Comparison of ENCODE assay signal across 15 mouse cellular contexts in the genomic region with DNA sequence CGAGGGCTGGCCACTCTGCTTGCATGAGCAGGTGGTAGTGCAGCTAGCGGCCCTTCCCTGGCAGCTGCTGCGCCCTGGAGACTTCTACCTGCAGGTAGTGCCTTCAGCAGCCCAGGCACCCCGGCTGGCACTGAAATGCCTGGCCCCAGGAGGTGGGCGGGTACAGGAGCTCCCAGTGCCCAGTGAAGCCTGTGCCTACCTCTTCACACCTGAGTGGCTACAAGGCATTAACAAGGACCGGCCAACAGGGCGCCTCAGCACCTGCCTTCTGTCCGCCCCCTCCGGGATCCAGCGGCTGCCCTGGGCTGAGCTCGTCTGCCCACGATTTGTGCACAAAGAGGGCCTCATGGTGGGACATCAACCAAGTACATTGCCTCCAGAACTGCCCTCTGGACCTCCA. TPM values are rescaled to one million over a fixed set of nuclear protein-coding genes. Genes with fewer than 3 reads are reported as not detected.
DNase-seq lines count a peak whose midpoint lies in the region; ATAC-seq and TF ChIP-seq lines count a peak whose summit lies in the region.
"Had no signal": no experiment of that assay in that cellular context is flagged by ENCODE, and none has a peak within 500 bp of the region (broad histone marks: within the 10 kb centered on the region; RNA-seq: fewer than 3 reads in every experiment).

No protein-coding gene starts in this region.

- DNase-seq in midbrain, embryonic 11.5 days (ENCODE audit: low spot score, missing footprints), result no peak
- DNase-seq in R1 (ENCODE audit: low read depth, low spot score), result peak; percentile 3
- DNase-seq in kidney, adult 2 months, result peak; percentile 91
- DNase-seq in limb, embryonic 11.5 days (ENCODE audit: low spot score), result peak; percentile 19
- no peak for DNase-seq in frontal cortex, postnatal 10 days (ENCODE audit: low spot score in 2 of 2)
- DNase-seq in heart, embryonic 10.5 days (ENCODE audit: low spot score), result no peak
- DNase-seq in lung, adult 18-20 months, result no peak
- DNase-seq: gastrocnemius, postnatal 36 days; lung, embryonic 14.5 days; right cerebral cortex, postnatal 14 days had no signal

- TF ChIP-seq POLR2A in kidney, adult 2 months (IDR thresholded peaks at IDR 0.05; ENCODE audit: low read depth, low read length), result no peak

- H3K9ac ChIP-seq in midbrain, embryonic 12.5 days (replicated peaks), result no peak overlapping the region; the same call in 1 of the 2 replicates
- no peak overlapping the region for H3K9ac ChIP-seq in midbrain, embryonic 11.5 days (ENCODE audit: low read length)
- no peak overlapping the region for H3K9ac ChIP-seq in limb, embryonic 11.5 days (ENCODE audit: low read length)
- H3K9ac ChIP-seq: embryonic facial prominence, embryonic 15.5 days; lung, embryonic 14.5 days had no signal

- H3K9me3 ChIP-seq in midbrain, embryonic 12.5 days, result no peaks in the 10 kb centered on the region
- no peaks in the 10 kb centered on the region for H3K9me3 ChIP-seq in midbrain, embryonic 11.5 days (ENCODE audit: control insufficient read depth, low read length)
- H3K9me3 ChIP-seq in limb, embryonic 11.5 days (ENCODE audit: control insufficient read depth, low read length), result no peaks in the 10 kb centered on the region
- H3K9me3 ChIP-seq in heart, embryonic 10.5 days, result no peaks in the 10 kb centered on the region
- H3K9me3 ChIP-seq: embryonic facial prominence, embryonic 15.5 days had no signal

- 0 out of 2 replicates have a peak overlapping the region, but pooled peaks have one; percentile 39 for H3K27ac ChIP-seq in midbrain, embryonic 12.5 days (replicated peaks)
- no peak overlapping the region for H3K27ac ChIP-seq in midbrain, embryonic 11.5 days (ENCODE audit: low read depth, low read length)
- no peak overlapping the region for H3K27ac ChIP-seq in kidney, adult 2 months (ENCODE audit: insufficient read depth, low read depth, low read length)
- H3K27ac ChIP-seq in limb, embryonic 11.5 days (replicated peaks; ENCODE audit: low read depth, low read length), result no peak overlapping the region
- no peak overlapping the region for H3K27ac ChIP-seq in heart, embryonic 10.5 days
- H3K27ac ChIP-seq: embryonic facial prominence, embryonic 15.5 days had no signal

- H3K27me3 ChIP-seq in midbrain, embryonic 12.5 days, result no peaks in the 10 kb centered on the region
- H3K27me3 ChIP-seq in midbrain, embryonic 11.5 days (ENCODE audit: control insufficient read depth, insufficient read depth, low read length), result no peaks in the 10 kb centered on the region
- H3K27me3 ChIP-seq in kidney, adult 2 months (replicated peaks; ENCODE audit: control insufficient read depth, insufficient read depth, low read length), result no peaks in the 10 kb centered on the region
- no peaks in the 10 kb centered on the region for H3K27me3 ChIP-seq in limb, embryonic 11.5 days (ENCODE audit: control insufficient read depth, insufficient read depth, low read length)
- H3K27me3 ChIP-seq in heart, embryonic 10.5 days (ENCODE audit: insufficient read depth, poor library complexity, severe bottlenecking), result 0 out of 2 replicates have a peak, but pooled peaks cover 11% of the 10 kb centered on the region
- H3K27me3 ChIP-seq: embryonic facial prominence, embryonic 15.5 days had no signal

- no peak for TF ChIP-seq CTCF in kidney, adult 2 months (conservative IDR thresholded peaks at IDR 0.05; ENCODE audit: insufficient read depth, insufficient read length, low read depth, low read length)

- H3K4me2 ChIP-seq in midbrain, embryonic 12.5 days (replicated peaks), result no peak overlapping the region
- no peak overlapping the region for H3K4me2 ChIP-seq in midbrain, embryonic 11.5 days
- no peak overlapping the region for H3K4me2 ChIP-seq in limb, embryonic 11.5 days (ENCODE audit: low read depth, severe bottlenecking)
- H3K4me2 ChIP-seq: embryonic facial prominence, embryonic 15.5 days; lung, embryonic 14.5 days had no signal

- H3K4me3 ChIP-seq in midbrain, embryonic 12.5 days, result no peak overlapping the region
- H3K4me3 ChIP-seq in midbrain, embryonic 11.5 days (ENCODE audit: low read depth, low read length), result no peak overlapping the region
- no peak overlapping the region for H3K4me3 ChIP-seq in kidney, adult 2 months (ENCODE audit: insufficient read depth, low read depth, low read length)
- no peak overlapping the region for H3K4me3 ChIP-seq in limb, embryonic 11.5 days (ENCODE audit: low read depth, low read length)
- no peak overlapping the region for H3K4me3 ChIP-seq in heart, embryonic 10.5 days
- H3K4me3 ChIP-seq: embryonic facial prominence, embryonic 15.5 days had no signal

- peaks cover 57% of the 10 kb centered on the region for H3K36me3 ChIP-seq in midbrain, embryonic 12.5 days
- H3K36me3 ChIP-seq in midbrain, embryonic 11.5 days (ENCODE audit: control insufficient read depth, insufficient read depth, low read length), result peaks cover 24% of the 10 kb centered on the region
- H3K36me3 ChIP-seq in kidney, adult 2 months (ENCODE audit: control insufficient read depth, insufficient read depth, low read length), result no peaks in the 10 kb centered on the region
- peaks cover 30% of the 10 kb centered on the region for H3K36me3 ChIP-seq in limb, embryonic 11.5 days (ENCODE audit: control insufficient read depth, insufficient read depth, low read length)
- H3K36me3 ChIP-seq in heart, embryonic 10.5 days, result peaks cover 62% of the 10 kb centered on the region

- ATAC-seq in midbrain, embryonic 12.5 days (ENCODE audit: low FRiP score, low read depth), result no peak
- ATAC-seq in midbrain, embryonic 11.5 days (ENCODE audit: low FRiP score), result no peak
- no peak for ATAC-seq in limb, embryonic 11.5 days (ENCODE audit: insufficient number of reproducible peaks, low FRiP score, low TSS enrichment, low read depth)
- ATAC-seq: forebrain, embryonic 16.5 days had no signal

- WGBS in midbrain, embryonic 12.5 days, result 80% methylated on average over 12 of the region's 12 CpGs
- WGBS in midbrain, embryonic 11.5 days, result 71% methylated on average over 12 of the region's 12 CpGs
- 39% methylated on average over 12 of the region's 12 CpGs for whole genome bisulfite sequencing in kidney, adult 2 months
- WGBS in limb, embryonic 11.5 days, result 77% methylated on average over 12 of the region's 12 CpGs
- 78% methylated on average over 12 of the region's 12 CpGs for WGBS in heart, embryonic 10.5 days

- H3K4me1 ChIP-seq in midbrain, embryonic 12.5 days, result peaks cover 41% of the 10 kb centered on the region
- peaks cover 17% of the 10 kb centered on the region for H3K4me1 ChIP-seq in midbrain, embryonic 11.5 days (ENCODE audit: control insufficient read depth, insufficient read depth, low read length)
- no peaks in the 10 kb centered on the region for H3K4me1 ChIP-seq in kidney, adult 2 months (ENCODE audit: control insufficient read depth, insufficient read depth, low read length)
- H3K4me1 ChIP-seq in limb, embryonic 11.5 days (ENCODE audit: control insufficient read depth, insufficient read depth, low read length), result peaks cover 14% of the 10 kb centered on the region
- peaks cover 21% of the 10 kb centered on the region for H3K4me1 ChIP-seq in heart, embryonic 10.5 days

RNA-seq across cellular contexts. Expression of a gene that starts 4.2 kb away (rescaled TPM):
- polyA plus RNA-seq in midbrain, embryonic 12.5 days (2016; fragmentation: Nextera tagmentation; extraction: Ambion mirVana), result 116 and 122 TPM in 2 replicates
- polyA plus RNA-seq in midbrain, embryonic 11.5 days (2014; fragmentation: Nextera tagmentation; extraction: Ambion mirVana), result 50.4 and 52.8 TPM in 2 replicates
- 36.1 and 37.4 TPM in 2 replicates for polyA plus RNA-seq in kidney, adult 2 months (2012; rRNA removed)
- polyA plus RNA-seq in limb, embryonic 11.5 days (2014; fragmentation: Nextera tagmentation; extraction: Ambion mirVana), result 154 and 158 TPM in 2 replicates
- 72.3 and 86.4 TPM in 2 replicates for polyA plus RNA-seq in heart, embryonic 10.5 days (2016; fragmentation: Nextera tagmentation; extraction: Ambion mirVana)

RNA-seq across cellular contexts. Expression of a gene that starts 26.7 kb away (rescaled TPM):
- polyA plus RNA-seq in midbrain, embryonic 12.5 days (2016; fragmentation: Nextera tagmentation; extraction: Ambion mirVana), result 1.0 and 2.1 TPM in 2 replicates
- polyA plus RNA-seq in midbrain, embryonic 11.5 days (2014; fragmentation: Nextera tagmentation; extraction: Ambion mirVana), result 1.0 and 1.5 TPM in 2 replicates
- polyA plus RNA-seq in kidney, adult 2 months (2012; rRNA removed), result 2.4 and 2.5 TPM in 2 replicates
- polyA plus RNA-seq in limb, embryonic 11.5 days (2014; fragmentation: Nextera tagmentation; extraction: Ambion mirVana), result 0.60 and 1.3 TPM in 2 replicates
- 0.27 and 0.57 TPM in 2 replicates for polyA plus RNA-seq in heart, embryonic 10.5 days (2016; fragmentation: Nextera tagmentation; extraction: Ambion mirVana)

RNA-seq across cellular contexts. Expression of a gene that starts 31.8 kb away (rescaled TPM):
- 111 and 112 TPM in 2 replicates for polyA plus RNA-seq in midbrain, embryonic 12.5 days (2016; fragmentation: Nextera tagmentation; extraction: Ambion mirVana)
- polyA plus RNA-seq in midbrain, embryonic 11.5 days (2014; fragmentation: Nextera tagmentation; extraction: Ambion mirVana), result 91.9 and 110 TPM in 2 replicates
- polyA plus RNA-seq in kidney, adult 2 months (2012; rRNA removed), result 43.2 and 61.8 TPM in 2 replicates
- polyA plus RNA-seq in limb, embryonic 11.5 days (2014; fragmentation: Nextera tagmentation; extraction: Ambion mirVana), result 51.6 and 52.0 TPM in 2 replicates
- polyA plus RNA-seq in heart, embryonic 10.5 days (2016; fragmentation: Nextera tagmentation; extraction: Ambion mirVana), result 21.5 and 31.1 TPM in 2 replicates

RNA-seq across cellular contexts. Expression of a gene that starts 53.5 kb away (rescaled TPM):
- polyA plus RNA-seq in midbrain, embryonic 12.5 days (2016; fragmentation: Nextera tagmentation; extraction: Ambion mirVana), result not detected in 2 replicates
- polyA plus RNA-seq in midbrain, embryonic 11.5 days (2014; fragmentation: Nextera tagmentation; extraction: Ambion mirVana), result not detected in 2 replicates
- not detected in 2 replicates for polyA plus RNA-seq in kidney, adult 2 months (2012; rRNA removed)
- not detected in 2 replicates for polyA plus RNA-seq in limb, embryonic 11.5 days (2014; fragmentation: Nextera tagmentation; extraction: Ambion mirVana)
- not detected in 2 replicates for polyA plus RNA-seq in heart, embryonic 10.5 days (2016; fragmentation: Nextera tagmentation; extraction: Ambion mirVana)
- polyA plus RNA-seq: forebrain, embryonic 16.5 days; heart, postnatal 0 days; lung, embryonic 14.5 days; neural tube, embryonic 14.5 days had no signal

Comparison
In these comparisons a context has a peak if more than half of its experiments do, and no peak if none do; other contexts are left out.
1. DNase-seq: peak in R1 (single experiment), kidney, adult 2 months (single experiment) and limb, embryonic 11.5 days (single experiment); none in midbrain, embryonic 11.5 days (single experiment), frontal cortex, postnatal 10 days (0 of 2), heart, embryonic 10.5 days (single experiment) and lung, adult 18-20 months (0 of 2).